ENCODE assay signal across 28 mouse cellular contexts in genomic region chr4:87448338-87448737, GRCm38 (mm10).
DNase-seq lines count a peak whose midpoint lies in the region; ATAC-seq and TF ChIP-seq lines count a peak whose summit lies in the region.
"Had no signal": no experiment of that assay in that cellular context is flagged by ENCODE, and none has a peak within 500 bp of the region (broad histone marks: within the 10 kb centered on the region; RNA-seq: fewer than 3 reads in every experiment).

No protein-coding gene starts in this region.

- H3K4me2 ChIP-seq in liver, embryonic 12.5 days = no peak overlapping the region
- H3K4me2 ChIP-seq: forebrain, embryonic 13.5 days; heart, embryonic 12.5 days; heart, embryonic 15.5 days; hindbrain, embryonic 13.5 days had no signal

- 58% methylated on average over 4 of the region's 4 CpGs for WGBS in liver, adult 2 months
- WGBS in liver, embryonic 12.5 days (ENCODE audit: insufficient replicate concordance) = 52% methylated on average over 4 of the region's 4 CpGs
- 86% methylated on average over 4 of the region's 4 CpGs for WGBS in heart, embryonic 10.5 days

- no peak for TF ChIP-seq CTCF in liver, adult 2 months (IDR thresholded peaks at IDR 0.05; ENCODE audit: low read depth, low read length)

- no peaks in the 10 kb centered on the region for H3K4me1 ChIP-seq in liver, adult 2 months (ENCODE audit: control insufficient read depth, insufficient read depth, low read length)
- no peaks in the 10 kb centered on the region for H3K4me1 ChIP-seq in liver, embryonic 12.5 days
- peaks cover 6% of the 10 kb centered on the region for H3K4me1 ChIP-seq in heart, embryonic 10.5 days
- H3K4me1 ChIP-seq: forebrain, embryonic 10.5 days; forebrain, embryonic 13.5 days; hindbrain, embryonic 10.5 days; hindbrain, embryonic 13.5 days had no signal

- H3K27me3 ChIP-seq in liver, adult 2 months (ENCODE audit: control insufficient read depth, insufficient read depth, low read length) = no peaks in the 10 kb centered on the region
- no peaks in the 10 kb centered on the region for H3K27me3 ChIP-seq in liver, embryonic 12.5 days (replicated peaks)
- H3K27me3 ChIP-seq in heart, embryonic 10.5 days (ENCODE audit: insufficient read depth, poor library complexity, severe bottlenecking) = no peaks in the 10 kb centered on the region
- H3K27me3 ChIP-seq: CH12.LX; forebrain, embryonic 13.5 days; heart, embryonic 12.5 days; heart, embryonic 15.5 days; hindbrain, embryonic 13.5 days had no signal

- no peak overlapping the region for H3K9ac ChIP-seq in liver, adult 2 months (ENCODE audit: low read depth, low read length)
- H3K9ac ChIP-seq in liver, embryonic 12.5 days = no peak overlapping the region
- H3K9ac ChIP-seq: forebrain, embryonic 13.5 days; heart, embryonic 12.5 days; heart, embryonic 15.5 days; hindbrain, embryonic 13.5 days had no signal

- no peaks in the 10 kb centered on the region for H3K9me3 ChIP-seq in liver, embryonic 12.5 days (replicated peaks)
- H3K9me3 ChIP-seq in heart, embryonic 10.5 days = no peaks in the 10 kb centered on the region
- H3K9me3 ChIP-seq: forebrain, embryonic 10.5 days; forebrain, embryonic 13.5 days; G1E; heart, embryonic 12.5 days; heart, embryonic 15.5 days; hindbrain, embryonic 10.5 days; hindbrain, embryonic 13.5 days had no signal

- H3K79me2 ChIP-seq in liver, adult 2 months (ENCODE audit: control insufficient read depth, insufficient read depth, low read length) = no peaks in the 10 kb centered on the region

- DNase-seq in cerebellum, adult 18-20 months = peak; percentile 5 to 6
- DNase-seq in liver, adult 2 months (ENCODE audit: extremely low read depth, low read depth, low spot score) = peak; percentile 17
- no peak for DNase-seq in layer of hippocampus, postnatal 25 days (ENCODE audit: extremely low spot score in 1 of 2, low spot score in 1 of 2)
- DNase-seq in heart, embryonic 10.5 days (ENCODE audit: low spot score) = no peak
- DNase-seq: adrenal gland, postnatal 10 days; adrenal gland, postnatal 36 days; B cell, adult 2 months; gastrocnemius, postnatal 10 days; gastrocnemius, postnatal 36 days; heart, adult 11 months; heart, postnatal 10 days; heart, postnatal 36 days had no signal

- no peak for TF ChIP-seq POLR2A in liver, adult 2 months (IDR thresholded peaks at IDR 0.05; ENCODE audit: extremely low read depth, insufficient read depth, low read length)

- H3K27ac ChIP-seq in liver, adult 2 months (replicated peaks; ENCODE audit: insufficient read depth, low read depth, low read length) = no peak overlapping the region
- H3K27ac ChIP-seq in liver, embryonic 12.5 days = no peak overlapping the region
- H3K27ac ChIP-seq in heart, embryonic 10.5 days = no peak overlapping the region
- H3K27ac ChIP-seq: forebrain, embryonic 10.5 days; forebrain, embryonic 13.5 days; heart, embryonic 15.5 days; hindbrain, embryonic 10.5 days; hindbrain, embryonic 13.5 days had no signal

- no peak overlapping the region for H3K4me3 ChIP-seq in liver, adult 2 months (ENCODE audit: insufficient read depth, low read depth, low read length)
- no peak overlapping the region for H3K4me3 ChIP-seq in liver, embryonic 12.5 days
- H3K4me3 ChIP-seq in heart, embryonic 10.5 days = no peak overlapping the region
- H3K4me3 ChIP-seq: forebrain, embryonic 10.5 days; forebrain, embryonic 13.5 days; heart, embryonic 12.5 days; heart, embryonic 15.5 days; hindbrain, embryonic 10.5 days; hindbrain, embryonic 13.5 days had no signal

- no peak for ATAC-seq in cerebellum, adult (ENCODE audit: insufficient number of reproducible peaks, low FRiP score, low TSS enrichment)
- ATAC-seq in liver, embryonic 12.5 days = no peak
- peak; percentile 68 for ATAC-seq in granulocyte monocyte progenitor cell, adult 5-6 weeks (replicated peaks; ENCODE audit: poor library complexity, severe bottlenecking)
- ATAC-seq: forebrain, embryonic 13.5 days; forebrain, embryonic 16.5 days; hindbrain, embryonic 16.5 days; inflammation-experienced regulatory T-cells, adult 6 months; intestine, embryonic 16.5 days; Patski had no signal

- H3K36me3 ChIP-seq in liver, adult 2 months (ENCODE audit: control insufficient read depth, insufficient read depth, low read length) = no peaks in the 10 kb centered on the region
- H3K36me3 ChIP-seq in liver, embryonic 12.5 days = no peaks in the 10 kb centered on the region
- H3K36me3 ChIP-seq in heart, embryonic 10.5 days = no peaks in the 10 kb centered on the region
- H3K36me3 ChIP-seq: forebrain, embryonic 10.5 days; G1E; heart, embryonic 12.5 days; heart, embryonic 15.5 days; hindbrain, embryonic 10.5 days; hindbrain, embryonic 13.5 days had no signal

Comparison
In these comparisons a context has a peak if more than half of its experiments do, and no peak if none do; other contexts are left out.
1. DNase-seq: peak in cerebellum, adult 18-20 months (2 of 2) and liver, adult 2 months (single experiment); none in layer of hippocampus, postnatal 25 days (0 of 2) and heart, embryonic 10.5 days (single experiment).